Mouse (Mus musculus) ES-E14 (cell line): ENCODE data around the gene Crb3.

ENCODE experiments used
- MAFK ChIP-seq: IDR thresholded peaks from 2 replicates; pipeline ENCODE4 v1.6.1; 2014; ENCODE audit warnings: mild to moderate bottlenecking, low read depth, low read length, inconsistent platforms; ENCODE audit not compliant: insufficient read depth
- ZC3H11A ChIP-seq: IDR thresholded peaks from 2 replicates; pipeline ENCODE4 v1.6.1; 2012; ENCODE audit warnings: low read depth, mild to moderate bottlenecking, inconsistent platforms, low read length, borderline replicate concordance
- ZNF384 ChIP-seq: IDR thresholded peaks from 2 replicates; pipeline ENCODE4 v1.6.1; 2012; ENCODE audit warnings: low read depth, low read length, inconsistent platforms

DNA sequence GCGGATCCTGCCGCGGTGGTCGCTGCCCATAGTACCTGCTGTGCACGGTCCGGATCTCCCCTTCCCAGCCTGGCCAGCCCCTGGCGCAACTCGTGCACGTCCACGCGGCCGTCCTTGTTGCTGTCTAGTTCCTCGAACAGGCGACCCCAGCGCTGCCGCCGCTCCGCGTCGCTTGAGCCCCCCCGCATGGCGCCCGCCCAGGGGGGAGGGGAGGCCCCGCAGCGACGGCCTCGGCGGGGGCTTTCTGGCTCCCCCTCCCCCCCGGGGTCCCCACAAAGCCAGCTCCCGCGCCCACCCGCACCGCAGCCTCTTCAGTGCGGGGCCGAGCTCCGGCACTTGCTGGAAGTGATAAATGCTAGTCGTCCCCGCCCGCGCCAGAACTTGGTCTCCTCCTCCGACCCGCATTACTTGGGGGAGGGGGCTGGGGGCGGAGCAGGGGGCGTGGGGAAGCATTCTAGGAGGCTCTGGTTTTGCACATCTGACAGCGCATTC is 627 bp downstream of the Crb3 start, which contains the start of gene Slc25a23:
- TF ChIP-seq MAFK: no peak
- TF ChIP-seq ZC3H11A: no peak
- TF ChIP-seq ZNF384: no peak
